Mouse (Mus musculus) limb, embryonic 12.5 days (tissue): ENCODE data around the gene Foxn1. TPM values are rescaled to one million over a fixed set of nuclear protein-coding genes. Genes with fewer than 3 reads are reported as not detected.
A peak's percentile ranks its signal among the peaks of the same experiment; 100 is the strongest.

ENCODE experiments used
- ATAC-seq: fragments of 200-750 bp; cut with Nextera tagmentation; 2 replicates; pipeline ENCODE4 v1.8.0; 2017; ENCODE audit warnings: low read depth, moderate TSS enrichment; ENCODE audit not compliant: insufficient number of reproducible peaks, insufficient read depth, low FRiP score, low TSS enrichment
- H3K27ac ChIP-seq: fragments of 300-500 bp; sonication (generic); 2 replicates; pipeline ENCODE4 v1.5.1; 2016; ENCODE audit warnings: mild to moderate bottlenecking, moderate library complexity
- H3K27me3 ChIP-seq: fragments of 300-500 bp; sonication (generic); 2 replicates; pipeline ENCODE4 v1.6.1; 2016; ENCODE audit warnings: mild to moderate bottlenecking, moderate library complexity
- H3K36me3 ChIP-seq: fragments of 300-500 bp; sonication (generic); 2 replicates; pipeline ENCODE4 v1.6.1; 2016; ENCODE audit warnings: mild to moderate bottlenecking, moderate library complexity
- H3K4me1 ChIP-seq: fragments of 300-500 bp; sonication (generic); replicated peaks from 2 replicates; pipeline ENCODE4 v1.6.1; 2016
- H3K4me2 ChIP-seq: fragments of 300-500 bp; sonication (generic); 2 replicates; pipeline ENCODE4 v1.6.1; 2016; ENCODE audit warnings: mild to moderate bottlenecking, moderate library complexity
- H3K4me3 ChIP-seq: fragments of 300-500 bp; sonication (generic); replicated peaks from 2 replicates; pipeline ENCODE4 v1.5.1; 2016; ENCODE audit warnings: mild to moderate bottlenecking
- H3K9ac ChIP-seq: fragments of 300-500 bp; sonication (generic); replicated peaks from 2 replicates; pipeline ENCODE4 v1.6.1; 2016; ENCODE audit warnings: mild to moderate bottlenecking, moderate library complexity
- H3K9me3 ChIP-seq: fragments of 300-500 bp; sonication (generic); 2 replicates; pipeline ENCODE4 v1.6.1; 2016; ENCODE audit warnings: mild to moderate bottlenecking, moderate library complexity
- whole genome bisulfite sequencing: fragments of 180-500 bp; shearing (Covaris S2); methylation state at CpG from one replicate; pipeline ENCODE4 v1.1.7; 2016; 5-methylcytosine and 5-hydroxymethylcytosine counted together
- polyA plus RNA-seq: library from polyadenylated mRNA; unstranded; fragments of >200 nt; fragmentation: Nextera tagmentation; extraction: Ambion mirVana; gene quantifications from 2 replicates; pipeline ENCODE4 v1.2.1, GENCODE M21; 2016

Foxn1 gene
- polyA plus RNA-seq = not detected in 2 replicates

GRCm38 (mm10) chr11:78386508-78387043 is at the start of gene Foxn1:
TSS of gene Foxn1 (minus strand) at chr11:78386558.
- WGBS = 72% methylated on average over 13 of the region's 14 CpGs
- H3K9me3 ChIP-seq = no peaks in the 10 kb centered on the region
- no peak for ATAC-seq
- no peak within 1 kb of the TSS for H3K9ac ChIP-seq
- peaks cover 12% of the 10 kb centered on the region for H3K27me3 ChIP-seq
- H3K27ac ChIP-seq = no peak within 1 kb of the TSS
- peaks cover 4% of the 10 kb centered on the region for H3K4me1 ChIP-seq
- no peak within 1 kb of the TSS for H3K4me2 ChIP-seq
- H3K36me3 ChIP-seq = no peaks in the 10 kb centered on the region
- H3K4me3 ChIP-seq = no peak within 1 kb of the TSS

- WGBS = 6% methylated on average over 19 of the region's 19 CpGs
- H3K4me3 ChIP-seq = no peak overlapping the region
- no peak overlapping the region for H3K9ac ChIP-seq
These were observed 49.5 kb upstream of the Foxn1 start for GRCm38 (mm10) chr11:78435776-78436349.

GRCm38 (mm10) chr11:78434052-78434451 is 47.7 kb upstream of the Foxn1 start:
- no peaks in the 10 kb centered on the region for H3K9me3 ChIP-seq
- no peak overlapping the region for H3K27ac ChIP-seq
- no peaks in the 10 kb centered on the region for H3K27me3 ChIP-seq
- WGBS = 43% methylated on average over 4 of the region's 4 CpGs
- H3K9ac ChIP-seq = no peak overlapping the region
- H3K4me1 ChIP-seq = peaks cover 11% of the 10 kb centered on the region
- no peak overlapping the region for H3K4me3 ChIP-seq
- no peaks in the 10 kb centered on the region for H3K36me3 ChIP-seq
- no peak for ATAC-seq
- no peak overlapping the region for H3K4me2 ChIP-seq

More at GRCm38 (mm10) chr11:78435776-78436349, 49.5 kb upstream of the Foxn1 start:
- peak; percentile 59; the same call in 1 of the 2 replicates for ATAC-seq
- no peaks in the 10 kb centered on the region for H3K36me3 ChIP-seq
- H3K27me3 ChIP-seq = no peaks in the 10 kb centered on the region
- H3K9me3 ChIP-seq = no peaks in the 10 kb centered on the region
- H3K4me2 ChIP-seq = peak overlapping the region; percentile 40
- H3K27ac ChIP-seq = peak overlapping the region; percentile 62
- peaks cover 11% of the 10 kb centered on the region for H3K4me1 ChIP-seq

GRCm38 (mm10) chr11:78431176-78431575 is 44.8 kb upstream of the Foxn1 start:
- 92% methylated on average over 10 of the region's 10 CpGs for WGBS
- H3K4me1 ChIP-seq = peaks cover 9% of the 10 kb centered on the region
- H3K27ac ChIP-seq = no peak overlapping the region
- H3K36me3 ChIP-seq = no peaks in the 10 kb centered on the region
- no peak overlapping the region for H3K4me3 ChIP-seq
- H3K4me2 ChIP-seq = no peak overlapping the region
- no peak for ATAC-seq
- H3K9me3 ChIP-seq = no peaks in the 10 kb centered on the region
- no peak overlapping the region for H3K9ac ChIP-seq
- no peaks in the 10 kb centered on the region; the same call in 1 of the 2 replicates for H3K27me3 ChIP-seq

- no peak overlapping the region for H3K4me2 ChIP-seq
- WGBS = 44% methylated on average over 11 of the region's 11 CpGs
- ATAC-seq = no peak
These were observed 44.0 kb upstream of the Foxn1 start for GRCm38 (mm10) chr11:78430195-78430878.

GRCm38 (mm10) chr11:78428309-78428708 is 42.0 kb upstream of the Foxn1 start:
- Histone ChIP-seq H3K27ac (no peak overlapping the region), H3K9ac (no peak overlapping the region), H3K4me2 (no peak overlapping the region), H3K27me3 (no peaks in the 10 kb centered on the region; the same call in 1 of the 2 replicates), H3K36me3 (no peaks in the 10 kb centered on the region), H3K9me3 (no peaks in the 10 kb centered on the region), H3K4me3 (no peak overlapping the region), H3K4me1 (no peaks in the 10 kb centered on the region)
- WGBS = 78% methylated on average over 5 of the region's 5 CpGs
- no peak for ATAC-seq

More at GRCm38 (mm10) chr11:78430195-78430878, 44.0 kb upstream of the Foxn1 start:
- no peaks in the 10 kb centered on the region for H3K36me3 ChIP-seq
- H3K27ac ChIP-seq = no peak overlapping the region
- H3K9me3 ChIP-seq = no peaks in the 10 kb centered on the region
- no peak overlapping the region for H3K4me3 ChIP-seq
- peaks cover under 1% of the 10 kb centered on the region for H3K4me1 ChIP-seq
- H3K27me3 ChIP-seq = no peaks in the 10 kb centered on the region; the same call in 1 of the 2 replicates
- H3K9ac ChIP-seq = no peak overlapping the region

GRCm38 (mm10) chr11:78427655-78428054 is 41.3 kb upstream of the Foxn1 start:
- peaks cover 5% of the 10 kb centered on the region for H3K27me3 ChIP-seq
- H3K4me3 ChIP-seq = no peak overlapping the region
- H3K36me3 ChIP-seq = no peaks in the 10 kb centered on the region
- H3K27ac ChIP-seq = no peak overlapping the region
- no peak overlapping the region for H3K9ac ChIP-seq
- 96% methylated on average over 6 of the region's 6 CpGs for WGBS
- H3K4me1 ChIP-seq = no peaks in the 10 kb centered on the region
- ATAC-seq = no peak
- no peak overlapping the region for H3K4me2 ChIP-seq
- H3K9me3 ChIP-seq = no peaks in the 10 kb centered on the region

- peaks cover 23% of the 10 kb centered on the region for H3K27me3 ChIP-seq
- H3K4me2 ChIP-seq = no peak overlapping the region
- H3K27ac ChIP-seq = no peak overlapping the region
- WGBS = 92% methylated on average over 1 of the region's 1 CpGs
- H3K4me3 ChIP-seq = no peak overlapping the region
- no peaks in the 10 kb centered on the region for H3K9me3 ChIP-seq
- ATAC-seq = no peak
- no peaks in the 10 kb centered on the region for H3K36me3 ChIP-seq
- 0 out of 2 replicates have a peak, but pooled peaks cover 7% of the 10 kb centered on the region for H3K4me1 ChIP-seq
- H3K9ac ChIP-seq = no peak overlapping the region
These were observed 39.2 kb upstream of the Foxn1 start for GRCm38 (mm10) chr11:78425572-78425971.

- ATAC-seq = no peak
These were observed 38.0 kb upstream of the Foxn1 start for GRCm38 (mm10) chr11:78424352-78424751.

GRCm38 (mm10) chr11:78422055-78422819 is 35.9 kb upstream of the Foxn1 start, which contains the start of gene Slc13a2:
TSS of gene Slc13a2 (minus strand) at chr11:78422217.
- Histone ChIP-seq H3K36me3 (no peaks in the 10 kb centered on the region), H3K27ac (no peak within 1 kb of the TSS), H3K9me3 (no peaks in the 10 kb centered on the region), H3K9ac (no peak within 1 kb of the TSS), H3K4me3 (no peak within 1 kb of the TSS), H3K4me2 (no peak within 1 kb of the TSS), H3K27me3 (peaks cover 27% of the 10 kb centered on the region), H3K4me1 (peaks cover 7% of the 10 kb centered on the region; the same call in 1 of the 2 replicates)
- 19% methylated on average over 13 of the region's 13 CpGs for WGBS
- no peak for ATAC-seq

More at GRCm38 (mm10) chr11:78424352-78424751, 38.0 kb upstream of the Foxn1 start:
- H3K36me3 ChIP-seq = no peaks in the 10 kb centered on the region
- no peak overlapping the region for H3K27ac ChIP-seq
- no peaks in the 10 kb centered on the region for H3K9me3 ChIP-seq
- H3K27me3 ChIP-seq = peaks cover 27% of the 10 kb centered on the region
- 0 out of 2 replicates have a peak, but pooled peaks cover 7% of the 10 kb centered on the region for H3K4me1 ChIP-seq
- H3K4me2 ChIP-seq = no peak overlapping the region
- WGBS = 64% methylated on average over 2 of the region's 2 CpGs
- no peak overlapping the region for H3K9ac ChIP-seq
- no peak overlapping the region for H3K4me3 ChIP-seq
